Mouse (Mus musculus) 3T3-L1 (cell line): ENCODE measurements around the gene Pm20d1.
"Not testable (repeated sequence)": the region's sequence is repeated elsewhere in the genome, so short reads cannot be mapped to it uniquely, and the experiment has no call there.

Source experiments
- DNase-seq: peaks from one replicate; pipeline ENCODE4 v3.0.0-alpha.2; 2015; ENCODE audit warnings: low read depth, low spot score

Gene Pm20d1

GRCm38 (mm10) chr1:131794591-131794990 lies 2.6 kb upstream of the Pm20d1 start:
- DNase-seq: no peak

- no peak for DNase-seq
Measured at GRCm38 (mm10) chr1:131795171-131795570, 2.0 kb upstream of the Pm20d1 start.

- DNase-seq: no peak
Measured at GRCm38 (mm10) chr1:131800001-131800400, 2.8 kb downstream of the Pm20d1 start.

- no peak for DNase-seq
Measured at GRCm38 (mm10) chr1:131801071-131801470, 3.9 kb downstream of the Pm20d1 start.

GRCm38 (mm10) chr1:131802652-131803051 lies 5.5 kb downstream of the Pm20d1 start:
- no peak for DNase-seq

GRCm38 (mm10) chr1:131804166-131804565 lies 7.0 kb downstream of the Pm20d1 start:
- DNase-seq: no peak

- no peak for DNase-seq
Measured at GRCm38 (mm10) chr1:131808986-131809385, 11.8 kb downstream of the Pm20d1 start.

GRCm38 (mm10) chr1:131809651-131810050 lies 12.5 kb downstream of the Pm20d1 start:
- no peak for DNase-seq

- DNase-seq: peak; percentile 17
Measured at GRCm38 (mm10) chr1:131811393-131811792, 14.2 kb downstream of the Pm20d1 start.

- DNase-seq: no peak
Measured at GRCm38 (mm10) chr1:131812006-131812405, 14.8 kb downstream of the Pm20d1 start.

GRCm38 (mm10) chr1:131812631-131813295 lies 15.6 kb downstream of the Pm20d1 start:
- DNase-seq: no peak

GRCm38 (mm10) chr1:131813731-131814130 lies 16.6 kb downstream of the Pm20d1 start:
- DNase-seq: no peak

- DNase-seq: no peak
Measured at GRCm38 (mm10) chr1:131814191-131814590, 17.0 kb downstream of the Pm20d1 start.

- DNase-seq: no peak
Measured at GRCm38 (mm10) chr1:131816886-131817285, 19.7 kb downstream of the Pm20d1 start.

- not testable (repeated sequence) for DNase-seq
Measured at GRCm38 (mm10) chr1:131820353-131820752, 23.2 kb downstream of the Pm20d1 start.

- no peak for DNase-seq
Measured at GRCm38 (mm10) chr1:131820887-131821328, 23.7 kb downstream of the Pm20d1 start.

GRCm38 (mm10) chr1:131822292-131822691 lies 25.1 kb downstream of the Pm20d1 start:
- no peak for DNase-seq

- no peak for DNase-seq
Measured at GRCm38 (mm10) chr1:131822856-131823492, 25.8 kb downstream of the Pm20d1 start.

GRCm38 (mm10) chr1:131823563-131823962 lies 26.4 kb downstream of the Pm20d1 start:
- DNase-seq: no peak

GRCm38 (mm10) chr1:131824528-131825181 lies 27.5 kb downstream of the Pm20d1 start:
- DNase-seq: no peak

- DNase-seq: no peak
Measured at GRCm38 (mm10) chr1:131827207-131827786, 30.1 kb downstream of the Pm20d1 start, which contains the start of gene Slc41a1. Slc41a1 (plus strand) TSS chr1:131827493.

- DNase-seq: peak; percentile 94
Measured at GRCm38 (mm10) chr1:131827787-131828258, 30.6 kb downstream of the Pm20d1 start.
